Mouse (Mus musculus): ENCODE measurements around the gene Gnptg.

Gnptg gene

GRCm38 (mm10) chr17:25188150-25189031, 51.5 kb downstream of the Gnptg start, which contains the start of gene Unkl:
Unkl (plus strand) TSS chr17:25188397.
- DNase-seq (ENCODE audit: low spot score in 2 of 2): peak; percentile 37 to 56

GRCm38 (mm10) chr17:25187784-25188149, 52.2 kb downstream of the Gnptg start:
- no peak for DNase-seq (ENCODE audit: low spot score in 2 of 2)

GRCm38 (mm10) chr17:25184961-25185360, 55.0 kb downstream of the Gnptg start:
- no peak for DNase-seq (ENCODE audit: low spot score in 2 of 2)

GRCm38 (mm10) chr17:25184129-25184691, 55.7 kb downstream of the Gnptg start, which contains the start of gene BC003965:
BC003965 (plus strand) TSS chr17:25184554.
- peak; percentile 98 for DNase-seq (ENCODE audit: low spot score in 2 of 2)

Measured in frontal cortex, postnatal 25 days (tissue).